Mouse (Mus musculus) limb, embryonic 11.5 days (tissue): ENCODE results near the gene Cyp4f37. TPM values are rescaled to one million over a fixed set of nuclear protein-coding genes. Genes with fewer than 3 reads are reported as not detected.
A peak's percentile ranks its signal among the peaks of the same experiment; 100 is the strongest.
"Not testable (repeated sequence)": the region's sequence is repeated elsewhere in the genome, so short reads cannot be mapped to it uniquely, and the experiment has no call there.

Experiments
- ATAC-seq: fragments of 200-750 bp; cut with Nextera tagmentation; 2 replicates; pipeline ENCODE4 v1.8.0; 2017; ENCODE audit warnings: low read depth; ENCODE audit not compliant: insufficient number of reproducible peaks, low FRiP score, low TSS enrichment
- DNase-seq: peaks from one replicate; pipeline ENCODE4 v3.0.0-alpha.2; 2015; ENCODE audit warnings: low spot score
- H3K27ac ChIP-seq: fragments of 300-500 bp; sonication (generic); replicated peaks from 2 replicates; pipeline ENCODE4 v1.5.1; 2014; ENCODE audit warnings: low read depth, mild to moderate bottlenecking, low read length
- H3K27me3 ChIP-seq: fragments of 300-500 bp; sonication (generic); 2 replicates; pipeline ENCODE4 v1.6.1; 2014; ENCODE audit warnings: mild to moderate bottlenecking, low read length, mixed read lengths; ENCODE audit not compliant: control insufficient read depth, insufficient read depth
- H3K36me3 ChIP-seq: fragments of 300-500 bp; sonication (generic); 2 replicates; pipeline ENCODE4 v1.6.1; 2014; ENCODE audit warnings: mild to moderate bottlenecking, low read length, moderate library complexity, mixed read lengths; ENCODE audit not compliant: control insufficient read depth, insufficient read depth
- H3K4me1 ChIP-seq: fragments of 300-500 bp; sonication (generic); 2 replicates; pipeline ENCODE4 v1.6.1; 2014; ENCODE audit warnings: low read length, mixed read lengths; ENCODE audit not compliant: control insufficient read depth, insufficient read depth
- H3K4me2 ChIP-seq: fragments of 300-500 bp; sonication (generic); 2 replicates; pipeline ENCODE4 v1.6.1; 2014; ENCODE audit warnings: low read depth, mild to moderate bottlenecking, moderate library complexity; ENCODE audit not compliant: severe bottlenecking
- H3K4me3 ChIP-seq: fragments of 300-500 bp; sonication (generic); 2 replicates; pipeline ENCODE4 v1.5.1; 2014; ENCODE audit warnings: low read depth, low read length
- H3K9ac ChIP-seq: fragments of 300-500 bp; sonication (generic); 2 replicates; pipeline ENCODE4 v1.6.1; 2014; ENCODE audit warnings: mild to moderate bottlenecking, low read length
- H3K9me3 ChIP-seq: fragments of 300-500 bp; sonication (generic); 2 replicates; pipeline ENCODE4 v1.6.1; 2016; ENCODE audit warnings: low read length; ENCODE audit not compliant: control insufficient read depth
- WGBS: fragments of 180-500 bp; shearing (Covaris S2); extraction: QIAGEN DNeasy Blood & Tissue Kit; methylation state at CpG from one replicate; pipeline ENCODE4 v1.1.7; 2014; 5-methylcytosine and 5-hydroxymethylcytosine counted together
- polyA plus RNA-seq: library from polyadenylated mRNA; unstranded; fragments of >200 nt; fragmentation: Nextera tagmentation; extraction: Ambion mirVana; gene quantifications from 2 replicates; pipeline ENCODE4 v1.2.1, GENCODE M21; 2014

Gene Cyp4f37
- polyA plus RNA-seq, 1 experiment from 2014 or later: not detected

DNA sequence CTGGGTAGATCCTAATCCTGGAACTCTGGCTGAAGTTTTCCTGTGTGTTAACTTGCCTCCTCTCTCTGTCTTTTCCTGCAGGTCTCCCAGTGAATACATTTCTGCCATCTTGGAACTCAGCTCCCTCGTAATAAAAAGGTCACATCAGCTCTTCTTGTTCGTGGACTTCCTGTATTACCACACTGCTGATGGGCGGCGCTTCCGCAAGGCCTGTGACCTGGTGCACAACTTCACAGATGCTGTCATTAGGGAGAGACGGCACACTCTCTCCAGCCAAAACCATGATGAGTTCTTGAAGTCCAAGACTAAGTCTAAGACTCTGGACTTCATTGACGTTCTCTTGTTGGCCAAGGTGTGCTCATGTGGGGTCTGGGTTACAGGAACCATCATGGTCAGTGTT lies 8.6 kb downstream of the Cyp4f37 start:
- not testable (repeated sequence) for DNase-seq
- 84% methylated on average over 7 of the region's 7 CpGs for WGBS

GRCm38 (mm10) chr17:32631936-32632335 lies 10.8 kb downstream of the Cyp4f37 start:
- H3K9ac ChIP-seq: no peak overlapping the region
- H3K27me3 ChIP-seq: no peaks in the 10 kb centered on the region
- ATAC-seq (no peak), DNase-seq (no peak)
- no peaks in the 10 kb centered on the region for H3K36me3 ChIP-seq
- H3K9me3 ChIP-seq: no peaks in the 10 kb centered on the region
- 79% methylated on average over 3 of the region's 3 CpGs for WGBS
- no peak overlapping the region for H3K4me3 ChIP-seq
- H3K27ac ChIP-seq: no peak overlapping the region
- H3K4me1 ChIP-seq: no peaks in the 10 kb centered on the region
- no peak overlapping the region for H3K4me2 ChIP-seq

More for the DNA sequence above, 8.6 kb downstream of the Cyp4f37 start:
- not testable (repeated sequence) for H3K9me3 ChIP-seq, H3K36me3 ChIP-seq, H3K9ac ChIP-seq, ATAC-seq, H3K4me3 ChIP-seq, H3K27me3 ChIP-seq, H3K4me1 ChIP-seq, H3K27ac ChIP-seq, H3K4me2 ChIP-seq

- peak overlapping the region; percentile 51 for H3K4me2 ChIP-seq
- not testable (repeated sequence) for H3K36me3 ChIP-seq, H3K27me3 ChIP-seq, H3K9me3 ChIP-seq, H3K4me1 ChIP-seq, DNase-seq, H3K27ac ChIP-seq
- 79% methylated on average over 9 of the region's 9 CpGs for WGBS
- 0 out of 2 replicates have a peak, but pooled peaks have one; percentile 17 for ATAC-seq
- peak overlapping the region; percentile 22; the same call in 1 of the 2 replicates for H3K4me3 ChIP-seq
- peak overlapping the region; percentile 32; the same call in 1 of the 2 replicates for H3K9ac ChIP-seq
Measured at GRCm38 (mm10) chr17:32634242-32634971, 13.3 kb downstream of the Cyp4f37 start.

- H3K4me3 ChIP-seq: peak overlapping the region; percentile 22
- ATAC-seq (0 out of 2 replicates have a peak, but pooled peaks have one; percentile 47), DNase-seq (peak; percentile 93)
- WGBS: 1% methylated on average over 17 of the region's 17 CpGs
- H3K9me3 ChIP-seq: no peaks in the 10 kb centered on the region
- no peaks in the 10 kb centered on the region for H3K36me3 ChIP-seq
- no peaks in the 10 kb centered on the region for H3K4me1 ChIP-seq
- no peak overlapping the region for H3K27ac ChIP-seq
- no peaks in the 10 kb centered on the region for H3K27me3 ChIP-seq
- H3K4me2 ChIP-seq: peak overlapping the region; percentile 51
- peak overlapping the region; percentile 32; the same call in 1 of the 2 replicates for H3K9ac ChIP-seq
Measured at GRCm38 (mm10) chr17:32634972-32635314, 13.8 kb downstream of the Cyp4f37 start.

DNA sequence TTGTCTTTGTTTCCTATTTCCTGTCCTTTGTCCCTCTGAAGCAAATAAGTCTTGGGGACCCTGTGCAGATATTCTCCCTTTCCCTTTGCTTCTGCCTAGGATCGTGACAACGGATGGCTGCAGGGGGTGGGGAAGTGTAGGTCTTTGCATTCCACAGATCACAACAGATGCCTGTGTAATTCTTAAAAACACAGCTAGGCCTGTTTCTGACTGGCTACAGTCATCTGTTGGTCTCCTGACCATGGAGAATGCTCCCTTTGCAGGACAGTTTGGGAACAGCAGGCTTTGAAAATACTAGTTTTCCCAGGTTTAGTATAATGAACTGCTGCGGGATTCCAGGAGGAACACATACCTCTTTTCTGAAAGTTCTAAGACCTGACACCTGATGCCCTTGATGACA lies 15.2 kb downstream of the Cyp4f37 start:
- H3K4me3 ChIP-seq: no peak overlapping the region
- H3K4me2 ChIP-seq: no peak overlapping the region
- 53% methylated on average over 3 of the region's 3 CpGs for WGBS
- no peak overlapping the region for H3K27ac ChIP-seq
- no peaks in the 10 kb centered on the region for H3K4me1 ChIP-seq
- no peaks in the 10 kb centered on the region for H3K27me3 ChIP-seq
- DNase-seq: no peak
- H3K9ac ChIP-seq: no peak overlapping the region
- no peak for ATAC-seq
- no peaks in the 10 kb centered on the region for H3K9me3 ChIP-seq
- no peaks in the 10 kb centered on the region for H3K36me3 ChIP-seq

GRCm38 (mm10) chr17:32637151-32637550 lies 16.0 kb downstream of the Cyp4f37 start:
- no peak overlapping the region for H3K27ac ChIP-seq
- 84% methylated on average over 2 of the region's 2 CpGs for WGBS

GRCm38 (mm10) chr17:32646631-32647030 lies 25.5 kb downstream of the Cyp4f37 start:
- no peak overlapping the region for H3K4me3 ChIP-seq
- H3K9ac ChIP-seq: no peak overlapping the region
- H3K27ac ChIP-seq: no peak overlapping the region
- no peaks in the 10 kb centered on the region for H3K36me3 ChIP-seq
- no peaks in the 10 kb centered on the region for H3K9me3 ChIP-seq
- DNase-seq (no peak), ATAC-seq (no peak)
- WGBS: 87% methylated on average over 4 of the region's 4 CpGs
- H3K4me2 ChIP-seq: no peak overlapping the region
- H3K27me3 ChIP-seq: no peaks in the 10 kb centered on the region
- no peaks in the 10 kb centered on the region for H3K4me1 ChIP-seq

More at GRCm38 (mm10) chr17:32637151-32637550, 16.0 kb downstream of the Cyp4f37 start:
- Histone ChIP-seq H3K4me2 (no peak overlapping the region), H3K4me1 (no peaks in the 10 kb centered on the region), H3K27me3 (no peaks in the 10 kb centered on the region), H3K9ac (no peak overlapping the region), H3K36me3 (no peaks in the 10 kb centered on the region), H3K4me3 (no peak overlapping the region), H3K9me3 (no peaks in the 10 kb centered on the region)
- ATAC-seq (no peak), DNase-seq (no peak)

DNA sequence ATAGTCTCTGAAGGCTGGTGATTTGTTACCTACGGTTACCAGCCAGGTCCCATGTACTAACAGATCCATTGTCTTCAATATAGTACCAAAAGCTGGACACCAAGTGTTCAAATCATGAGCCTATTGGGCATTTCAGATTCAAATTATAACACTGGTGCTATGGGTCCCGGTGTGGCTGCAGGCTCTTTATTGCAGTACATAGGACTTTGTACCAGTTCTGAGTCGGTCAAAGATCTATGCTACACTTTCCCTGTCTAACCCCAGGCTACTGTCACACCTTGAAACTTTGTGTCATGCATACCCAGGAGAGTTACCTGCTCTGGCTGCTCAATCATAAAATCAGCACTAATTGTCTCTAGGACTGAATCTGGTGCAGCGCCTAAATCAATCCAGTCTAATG lies 32.8 kb downstream of the Cyp4f37 start:
- no peak overlapping the region for H3K9ac ChIP-seq
- no peak overlapping the region for H3K4me2 ChIP-seq
- H3K4me1 ChIP-seq: no peaks in the 10 kb centered on the region
- DNase-seq (no peak), ATAC-seq (no peak)
- no peaks in the 10 kb centered on the region for H3K27me3 ChIP-seq
- H3K4me3 ChIP-seq: no peak overlapping the region
- 94% methylated on average over 4 of the region's 4 CpGs for WGBS
- H3K9me3 ChIP-seq: no peaks in the 10 kb centered on the region
- no peaks in the 10 kb centered on the region for H3K36me3 ChIP-seq
- no peak overlapping the region for H3K27ac ChIP-seq

- Histone ChIP-seq H3K4me3 (no peak overlapping the region), H3K9me3 (no peaks in the 10 kb centered on the region), H3K4me1 (no peaks in the 10 kb centered on the region), H3K4me2 (no peak overlapping the region), H3K27ac (no peak overlapping the region), H3K9ac (no peak overlapping the region), H3K27me3 (no peaks in the 10 kb centered on the region), H3K36me3 (no peaks in the 10 kb centered on the region)
- DNase-seq (no peak), ATAC-seq (no peak)
- 80% methylated on average over 3 of the region's 3 CpGs for WGBS
Measured at GRCm38 (mm10) chr17:32657041-32657440, 35.9 kb downstream of the Cyp4f37 start.
